Mouse (Mus musculus) bone marrow macrophage, adult 2 months (primary cell): ENCODE measurements around the gene Ccdc74a.

Source experiments
- CTCF ChIP-seq: IDR thresholded peaks from 2 replicates; pipeline ENCODE4 v1.5.1; 2012; ENCODE audit warnings: low read depth, mild to moderate bottlenecking, low read length, moderate library complexity
- POLR2A ChIP-seq: IDR thresholded peaks from 2 replicates; pipeline ENCODE4 v1.6.1; 2012; ENCODE audit warnings: mild to moderate bottlenecking, low read depth, low read length, borderline replicate concordance

DNA sequence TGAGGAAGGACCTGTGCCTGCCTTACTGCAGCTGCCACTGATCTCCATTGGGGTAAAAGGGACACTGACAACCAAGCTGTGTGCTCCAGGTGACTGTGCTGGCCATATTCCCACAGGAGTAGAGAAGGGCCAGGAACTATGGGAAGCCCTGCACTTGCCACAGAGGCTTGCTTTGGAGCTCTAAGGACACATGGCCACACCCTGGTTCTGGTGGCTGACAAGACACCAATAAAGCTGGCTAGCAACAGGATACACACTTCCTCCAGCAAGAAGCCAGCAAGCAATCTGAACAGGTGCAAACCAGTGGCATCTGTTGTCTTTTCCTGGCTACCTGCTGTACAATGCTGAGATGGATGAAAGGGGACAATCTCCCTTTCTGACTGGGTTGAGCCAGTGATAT is 23.6 kb downstream of the Ccdc74a start:
- TF ChIP-seq CTCF (no peak), POLR2A (no peak)
